Mouse (Mus musculus) liver, postnatal 0 days (tissue): ENCODE measurements at regions not wholly inside any gene's neighbourhood (a gene's known extent, or its start where the extent isn't known, plus 50 kb on each side); places are given as distances from the start of the nearest gene placed in this dataset.

Experiments used
- CTCF ChIP-seq: sonication (generic); IDR thresholded peaks from 2 replicates; pipeline ENCODE4 v1.5.1; 2016; ENCODE audit warnings: antibody characterized with exemption, low read depth
- EP300 ChIP-seq: IDR thresholded peaks from 2 replicates; pipeline ENCODE4 v1.6.1; 2016; ENCODE audit warnings: antibody characterized with exemption, low read depth, mild to moderate bottlenecking

DNA sequence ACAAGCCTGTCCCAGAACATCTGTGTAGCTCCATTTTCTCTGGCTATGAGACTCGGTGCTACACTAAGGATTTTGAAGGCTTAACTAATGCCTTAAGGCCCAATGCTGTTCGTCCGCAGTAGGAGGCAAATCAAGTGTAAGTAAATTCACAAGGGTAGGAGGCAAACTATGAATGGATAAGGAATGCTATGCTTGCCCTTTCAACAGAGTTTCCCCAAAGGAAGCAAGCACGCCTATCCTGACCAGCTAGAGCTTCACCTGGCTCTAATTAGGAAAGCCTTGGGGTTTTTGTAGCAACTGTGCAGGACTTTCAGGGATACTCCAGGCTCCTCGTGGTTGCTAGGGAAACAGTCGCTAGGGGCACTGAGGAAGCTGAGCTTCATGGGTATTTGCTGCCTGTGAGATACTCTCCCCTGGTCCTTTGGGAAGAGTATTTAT lies 532.4 kb upstream of the Pbx1 start:
- TF ChIP-seq CTCF (no peak), EP300 (no peak)
